Mouse (Mus musculus) adipocyte (in vitro differentiated cells): Measurements from ENCODE around the gene Atf7ip.

Source experiments
- DNase-seq: peaks from one replicate; pipeline ENCODE4 v3.0.0-alpha.2; 2016; ENCODE audit warnings: low spot score

The Atf7ip gene

GRCm38 (mm10) chr6:136646207-136646606 lies 140.2 kb downstream of the Atf7ip start:
- DNase-seq: no peak

GRCm38 (mm10) chr6:136647455-136647861 lies 141.5 kb downstream of the Atf7ip start:
- no peak for DNase-seq

- no peak for DNase-seq
These were observed 144.7 kb downstream of the Atf7ip start for GRCm38 (mm10) chr6:136650664-136651063.

- DNase-seq: no peak
These were observed 147.4 kb downstream of the Atf7ip start for GRCm38 (mm10) chr6:136653331-136653730.

- DNase-seq: no peak
These were observed 148.5 kb downstream of the Atf7ip start for GRCm38 (mm10) chr6:136654470-136654869.

- DNase-seq: no peak
These were observed 149.8 kb downstream of the Atf7ip start for GRCm38 (mm10) chr6:136655786-136656185.

- DNase-seq: no peak
These were observed 152.3 kb downstream of the Atf7ip start for GRCm38 (mm10) chr6:136658303-136658702.

- DNase-seq: no peak
These were observed 153.3 kb downstream of the Atf7ip start for GRCm38 (mm10) chr6:136659226-136659625.
